Mouse (Mus musculus) ES-E14 (cell line): ENCODE results near the gene Impad1. TPM values are rescaled to one million over a fixed set of nuclear protein-coding genes. Genes with fewer than 3 reads are reported as not detected.

Experiments
- DNase-seq: peaks from one replicate; pipeline ENCODE4 v3.0.0-alpha.2; 2013; ENCODE audit warnings: low read depth, low spot score
- H3K27ac ChIP-seq: 2 replicates; pipeline ENCODE4 v1.5.1; 2012; ENCODE audit warnings: low read depth, mild to moderate bottlenecking, low read length, moderate library complexity, mixed read lengths; ENCODE audit not compliant: poor library complexity, insufficient read depth, severe bottlenecking
- H3K36me3 ChIP-seq: 2 replicates; pipeline ENCODE4 v1.6.1; 2012; ENCODE audit warnings: mild to moderate bottlenecking, low read length, moderate library complexity, mixed read lengths; ENCODE audit not compliant: control insufficient read depth, poor library complexity, insufficient read depth, severe bottlenecking
- H3K4me1 ChIP-seq, 2 experiments: fragments of 150-350 bp in 1 of 2; sonication (generic) in 1 of 2; 2 replicates each; pipeline ENCODE4 v1.6.1; 2012; ENCODE audit warnings: low read length in 2 of 2, mild to moderate bottlenecking in 1 of 2, mixed read lengths in 1 of 2; ENCODE audit not compliant: control insufficient read depth in 2 of 2, insufficient read depth in 2 of 2, poor library complexity in 1 of 2
- H3K4me3 ChIP-seq, 2 experiments: fragments of 150-350 bp in 1 of 2; sonication (generic) in 1 of 2; 2 replicates each; pipeline ENCODE4 v1.5.1; 2012; ENCODE audit warnings: low read length in 2 of 2, low read depth in 1 of 2, mild to moderate bottlenecking in 1 of 2, mixed read lengths in 1 of 2; ENCODE audit not compliant: insufficient read depth in 1 of 2, poor library complexity in 1 of 2, severe bottlenecking in 1 of 2
- H3K9ac ChIP-seq: 2 replicates; pipeline ENCODE4 v1.6.1; 2012; ENCODE audit warnings: low read depth, mild to moderate bottlenecking, low read length, mixed read lengths; ENCODE audit not compliant: poor library complexity, insufficient read depth, severe bottlenecking
- H3K9me3 ChIP-seq: fragments of 150-350 bp; sonication (generic); 2 replicates; pipeline ENCODE4 v1.6.1; 2012; ENCODE audit warnings: low read depth, mild to moderate bottlenecking, low read length; ENCODE audit not compliant: control insufficient read depth, insufficient read depth
- CHD2 ChIP-seq: IDR thresholded peaks from 2 replicates; pipeline ENCODE4 v1.6.1; 2014; ENCODE audit warnings: mild to moderate bottlenecking, low read depth, low read length, inconsistent platforms
- HCFC1 ChIP-seq: IDR thresholded peaks from 2 replicates; pipeline ENCODE4 v1.6.1; 2012; ENCODE audit warnings: low read length, inconsistent platforms, borderline replicate concordance; ENCODE audit not compliant: insufficient read depth
- MAFK ChIP-seq: IDR thresholded peaks from 2 replicates; pipeline ENCODE4 v1.6.1; 2014; ENCODE audit warnings: mild to moderate bottlenecking, low read depth, low read length, inconsistent platforms; ENCODE audit not compliant: insufficient read depth
- ZC3H11A ChIP-seq: IDR thresholded peaks from 2 replicates; pipeline ENCODE4 v1.6.1; 2012; ENCODE audit warnings: low read depth, mild to moderate bottlenecking, inconsistent platforms, low read length, borderline replicate concordance
- ZNF384 ChIP-seq: IDR thresholded peaks from 2 replicates; pipeline ENCODE4 v1.6.1; 2012; ENCODE audit warnings: low read depth, low read length, inconsistent platforms
- in situ Hi-C, 2 experiments: fragments of 600-800 bp; cut with MboI; formaldehyde crosslinking; loops; one replicate each; pipeline ENCODE4 v1.15.1; 2025; ENCODE audit warnings: low sequenced_read_pairs in 2 of 2, inconsistent platforms in 1 of 2; ENCODE audit not compliant: unreplicated experiment in 2 of 2
- total RNA-seq: library from RNA; depleted of rRNA; stranded (reverse); fragments of 300-350 nt; gene quantifications from 2 replicates; pipeline ENCODE4 v1.2.3, GENCODE M21; 2012; rRNA removed

Gene Impad1
- 50.1 and 57.9 TPM in 2 replicates for total RNA-seq

- Histone ChIP-seq H3K9ac (peak within 1 kb of the TSS; percentile 93), H3K9me3 (no peaks in the 10 kb centered on the region), H3K36me3 (peaks cover 2% of the 10 kb centered on the region; the same call in 1 of the 2 replicates), H3K27ac (no peak within 1 kb of the TSS; the same call in 1 of the 2 replicates), H3K4me1 (peaks cover 0 to 3% of the 10 kb centered on the region in 2 experiments; a peak in 2 of 4 replicates), H3K4me3 (peak within 1 kb of the TSS; percentile 85 to 98)
- TF ChIP-seq CHD2 (no peak), ZC3H11A (no peak), ZNF384 (no peak), MAFK (no peak), HCFC1 (no peak)
- DNase-seq: peak; percentile 84
- in situ Hi-C loops: no loop called here
These were observed at the start of gene Impad1 for GRCm38 (mm10) chr4:4792992-4793834. TSS of gene Impad1 (minus strand) at chr4:4793355.

DNA sequence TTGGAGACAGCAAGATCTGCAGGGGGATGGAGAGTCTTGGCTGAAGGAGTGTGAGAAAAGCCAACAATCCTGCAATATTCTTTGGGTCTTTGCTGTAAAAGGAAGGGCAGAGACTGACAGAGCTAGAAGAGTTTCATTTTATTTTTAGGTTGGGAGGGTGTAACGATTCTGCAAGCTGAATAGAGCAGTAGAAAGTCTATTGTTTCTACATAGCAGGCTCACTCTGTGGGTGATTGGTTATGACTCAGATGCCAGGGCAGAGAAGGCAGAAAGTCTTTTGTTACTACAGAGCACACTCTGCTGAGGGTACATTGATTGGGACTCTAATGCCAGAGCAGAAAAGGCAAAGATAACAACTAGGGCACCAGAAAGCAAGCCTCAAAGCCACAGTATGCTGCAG is 47.0 kb upstream of the Impad1 start:
- no peak for DNase-seq
- no peaks in the 10 kb centered on the region for H3K36me3 ChIP-seq
- H3K9ac ChIP-seq: no peak overlapping the region
- TF ChIP-seq ZNF384 (no peak), ZC3H11A (no peak), HCFC1 (no peak), MAFK (no peak), CHD2 (no peak)
- H3K27ac ChIP-seq: no peak overlapping the region
- in situ Hi-C loops: no loop called here
- H3K4me3 ChIP-seq: no peak overlapping the region
- H3K4me1 ChIP-seq: no peaks in the 10 kb centered on the region
- no peaks in the 10 kb centered on the region for H3K9me3 ChIP-seq

GRCm38 (mm10) chr4:4833789-4834295 is 40.7 kb upstream of the Impad1 start:
- no peak for TF ChIP-seq ZC3H11A
- no peak for TF ChIP-seq HCFC1
- TF ChIP-seq ZNF384: no peak
- TF ChIP-seq CHD2: no peak
- TF ChIP-seq MAFK: no peak
- Histone ChIP-seq H3K27ac (no peak overlapping the region), H3K4me3 (no peak overlapping the region), H3K36me3 (no peaks in the 10 kb centered on the region), H3K9me3 (no peaks in the 10 kb centered on the region), H3K9ac (no peak overlapping the region), H3K4me1 (no peaks in the 10 kb centered on the region)
- DNase-seq: no peak
- in situ Hi-C loops: no loop called here

GRCm38 (mm10) chr4:4828131-4828530 is 35.0 kb upstream of the Impad1 start:
- in situ Hi-C loops: no loop called here
- Histone ChIP-seq H3K9me3 (no peaks in the 10 kb centered on the region), H3K27ac (no peak overlapping the region), H3K9ac (no peak overlapping the region), H3K36me3 (no peaks in the 10 kb centered on the region), H3K4me3 (no peak overlapping the region), H3K4me1 (no peaks in the 10 kb centered on the region)
- DNase-seq: no peak
- TF ChIP-seq HCFC1: no peak
- no peak for TF ChIP-seq ZC3H11A
- TF ChIP-seq ZNF384: no peak
- no peak for TF ChIP-seq MAFK
- no peak for TF ChIP-seq CHD2

DNA sequence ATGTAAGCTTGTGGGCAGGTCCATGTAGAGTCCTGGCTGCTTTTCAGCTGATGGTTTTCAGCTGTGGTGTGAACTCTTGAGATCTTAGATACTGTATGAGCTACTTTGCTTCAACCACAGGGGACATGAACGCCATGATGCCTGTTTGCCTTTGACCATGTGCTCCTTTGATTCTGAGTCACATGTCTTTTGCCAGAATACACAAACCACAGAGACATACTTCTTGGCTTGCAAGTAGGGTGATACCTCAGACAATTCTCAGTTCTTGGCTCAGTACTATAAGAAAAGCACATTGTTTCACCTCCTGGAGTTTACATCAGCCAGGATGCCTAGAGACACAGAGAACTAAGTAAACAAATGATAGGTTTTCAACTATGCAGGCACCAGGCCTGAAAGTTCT is 29.0 kb upstream of the Impad1 start:
- DNase-seq: no peak
- Histone ChIP-seq H3K27ac (no peak overlapping the region), H3K9ac (no peak overlapping the region), H3K4me3 (no peak overlapping the region), H3K36me3 (no peaks in the 10 kb centered on the region), H3K9me3 (no peaks in the 10 kb centered on the region), H3K4me1 (no peaks in the 10 kb centered on the region)
- in situ Hi-C loops: no loop called here
- TF ChIP-seq MAFK: no peak
- no peak for TF ChIP-seq CHD2
- TF ChIP-seq ZNF384: no peak
- no peak for TF ChIP-seq HCFC1
- TF ChIP-seq ZC3H11A: no peak
